26 mouse cellular contexts compared by ENCODE assay signal in genomic region chr7:67907786-67908400, GRCm38 (mm10). TPM values are rescaled to one million over a fixed set of nuclear protein-coding genes. Genes with fewer than 3 reads are reported as not detected.
DNase-seq lines count a peak whose midpoint lies in the region; ATAC-seq lines count a peak whose summit lies in the region.
"Had no signal": no experiment of that assay in that cellular context is flagged by ENCODE, and none has a peak within 500 bp of the region (broad histone marks: within the 10 kb centered on the region; RNA-seq: fewer than 3 reads in every experiment).

No protein-coding gene starts in this region.

- H3K27ac ChIP-seq in heart, embryonic 15.5 days = no peak overlapping the region
- H3K27ac ChIP-seq: embryonic facial prominence, embryonic 13.5 days; forebrain, embryonic 12.5 days; heart, adult 2 months; hindbrain, embryonic 14.5 days; liver, embryonic 15.5 days had no signal

- no peak overlapping the region for H3K4me2 ChIP-seq in heart, embryonic 15.5 days
- H3K4me2 ChIP-seq: embryonic facial prominence, embryonic 13.5 days; forebrain, embryonic 12.5 days; hindbrain, embryonic 14.5 days; liver, embryonic 15.5 days had no signal

- WGBS in heart, embryonic 15.5 days = 56% methylated on average over 9 of the region's 9 CpGs

- H3K9me3 ChIP-seq in heart, embryonic 15.5 days (replicated peaks) = no peaks in the 10 kb centered on the region
- H3K9me3 ChIP-seq: embryonic facial prominence, embryonic 13.5 days; forebrain, embryonic 12.5 days; liver, embryonic 15.5 days had no signal

- no peaks in the 10 kb centered on the region for H3K36me3 ChIP-seq in heart, embryonic 15.5 days
- H3K36me3 ChIP-seq: embryonic facial prominence, embryonic 13.5 days; forebrain, embryonic 12.5 days; liver, embryonic 15.5 days had no signal

- H3K9ac ChIP-seq in heart, embryonic 15.5 days = no peak overlapping the region
- H3K9ac ChIP-seq: embryonic facial prominence, embryonic 13.5 days; forebrain, embryonic 12.5 days; hindbrain, embryonic 14.5 days; liver, embryonic 15.5 days had no signal

- no peaks in the 10 kb centered on the region for H3K27me3 ChIP-seq in heart, embryonic 15.5 days
- H3K27me3 ChIP-seq: embryonic facial prominence, embryonic 13.5 days; forebrain, embryonic 12.5 days; liver, embryonic 15.5 days had no signal

- H3K4me3 ChIP-seq in heart, embryonic 15.5 days = no peak overlapping the region
- H3K4me3 ChIP-seq: embryonic facial prominence, embryonic 13.5 days; erythroblast, embryonic 14.5 days; forebrain, embryonic 12.5 days; heart, adult 2 months; liver, embryonic 15.5 days had no signal

- peaks cover 27% of the 10 kb centered on the region for H3K4me1 ChIP-seq in heart, embryonic 15.5 days (replicated peaks)
- H3K4me1 ChIP-seq: liver, embryonic 15.5 days had no signal

- no peak for DNase-seq in heart, adult 8-10 months (ENCODE audit: low spot score)
- DNase-seq in layer of hippocampus, adult 18-20 months (ENCODE audit: low spot score in 2 of 2) = peak; percentile 21 to 74
- no peak for DNase-seq in layer of hippocampus, postnatal 25 days (ENCODE audit: extremely low spot score in 1 of 2, low spot score in 1 of 2)
- DNase-seq in brain, adult 2 months (ENCODE audit: low read depth, low spot score) = peak; percentile 47
- peak; percentile 56 for DNase-seq in layer of hippocampus, adult 9-11 months
- no peak for DNase-seq in thymus, postnatal 10 days (ENCODE audit: low spot score in 2 of 2)
- no peak for DNase-seq in adrenal gland, adult 8-10 months
- DNase-seq: adrenal gland, postnatal 25 days; cerebellum, postnatal 10 days; embryo, embryonic 11 days; gastrocnemius, postnatal 25 days; heart, postnatal 36 days; kidney, adult 8-10 months; kidney, postnatal 10 days; liver; midbrain, embryonic 14.5 days; right cerebral cortex, postnatal 25 days; spleen, adult 18-20 months had no signal

- ATAC-seq in heart, embryonic 15.5 days (replicated peaks; ENCODE audit: insufficient number of reproducible peaks, insufficient read depth, low FRiP score, low read depth) = 0 out of 2 replicates have a peak, but pooled peaks have one; percentile 33
- ATAC-seq: inflammation-experienced regulatory T-cells, adult 6 months had no signal

RNA-seq across cellular contexts. Expression of gene Igf1r, which starts 44.7 kb away (rescaled TPM):
- 13.9 and 16.5 TPM in 2 replicates for polyA plus RNA-seq in heart, embryonic 15.5 days (2015; fragmentation: Nextera tagmentation; extraction: Ambion mirVana)
- 10 to 100 TPM; 10.3 to 17.3 (median 14.4) TPM for total RNA-seq in heart, adult 8-10 months (2022)
- 10 to 100 TPM; 41.5 to 43.0 TPM for total RNA-seq in layer of hippocampus, adult 18-20 months (2021)
- total RNA-seq in layer of hippocampus, postnatal 25 days (2021) = 10 to 100 TPM; 32.5 to 38.4 TPM
- total RNA-seq in adrenal gland, adult 8-10 months (2022) = 100 to 1,000 TPM in 2 of 4 experiments, 10 to 100 TPM in 2; 81.3 to 138 (median 103) TPM

Comparison
In these comparisons a context has a peak if more than half of its experiments do, and no peak if none do; other contexts are left out.
1. DNase-seq: peak in layer of hippocampus, adult 18-20 months (2 of 2), brain, adult 2 months (single experiment) and layer of hippocampus, adult 9-11 months (single experiment); none in heart, adult 8-10 months (single experiment), layer of hippocampus, postnatal 25 days (0 of 2), thymus, postnatal 10 days (0 of 2) and adrenal gland, adult 8-10 months (single experiment).